Mouse (Mus musculus) erythroblast, adult 5-6 weeks (primary cell): ENCODE measurements around the gene Fzd5. TPM values are rescaled to one million over a fixed set of nuclear protein-coding genes. Genes with fewer than 3 reads are reported as not detected.

ENCODE experiments used
- ATAC-seq: replicated peaks from 2 replicates; pipeline ENCODE4 v1.8.0; 2016; ENCODE audit warnings: moderate number of reproducible peaks, mild to moderate bottlenecking, moderate TSS enrichment, inconsistent platforms; ENCODE audit not compliant: poor library complexity, low FRiP score, severe bottlenecking
- total RNA-seq, 2 experiments: library from RNA; stranded (forward) in 1 of 2; stranded (reverse) in 1 of 2; fragments of 150-400 nt in 1 of 2; fragments of 200-764, 138-1000 nt in 1 of 2; gene quantifications; 2 replicates each; pipeline versions ENCODE4 v1.2.3 to v1.2.4; 2015 to 2017; ENCODE audit warnings: low replicate concordance in 2 of 2

The Fzd5 gene
- 2.7 and 5.0 TPM in 2 replicates for total RNA-seq (2015; ENCODE audit: low replicate concordance)
- total RNA-seq (2017; ENCODE audit: low replicate concordance): 4.3 and 5.4 TPM in 2 replicates

- ATAC-seq: peak; percentile 86
Measured at GRCm38 (mm10) chr1:64737502-64738179, at the start of gene Fzd5. Gene Fzd5 (minus strand): TSS chr1:64737751.

- ATAC-seq: no peak
Measured at GRCm38 (mm10) chr1:64779863-64780262, 42.3 kb upstream of the Fzd5 start.

GRCm38 (mm10) chr1:64779415-64779814, 41.9 kb upstream of the Fzd5 start:
- ATAC-seq: no peak

- no peak for ATAC-seq
Measured at GRCm38 (mm10) chr1:64773305-64773704, 35.8 kb upstream of the Fzd5 start.

GRCm38 (mm10) chr1:64770169-64770568, 32.6 kb upstream of the Fzd5 start:
- no peak for ATAC-seq

- no peak for ATAC-seq
Measured at GRCm38 (mm10) chr1:64761646-64762045, 24.1 kb upstream of the Fzd5 start.

GRCm38 (mm10) chr1:64757766-64758165, 20.2 kb upstream of the Fzd5 start:
- ATAC-seq: no peak

GRCm38 (mm10) chr1:64757254-64757653, 19.7 kb upstream of the Fzd5 start:
- no peak for ATAC-seq

GRCm38 (mm10) chr1:64756640-64757030, 19.1 kb upstream of the Fzd5 start:
- ATAC-seq: no peak

GRCm38 (mm10) chr1:64755971-64756639, 18.6 kb upstream of the Fzd5 start:
- no peak for ATAC-seq

GRCm38 (mm10) chr1:64754658-64755057, 17.1 kb upstream of the Fzd5 start:
- ATAC-seq: no peak

- ATAC-seq: no peak
Measured at GRCm38 (mm10) chr1:64753668-64754067, 16.1 kb upstream of the Fzd5 start.

- ATAC-seq: no peak
Measured at GRCm38 (mm10) chr1:64753109-64753508, 15.6 kb upstream of the Fzd5 start.

- ATAC-seq: no peak
Measured at GRCm38 (mm10) chr1:64744616-64745015, 7.1 kb upstream of the Fzd5 start.

GRCm38 (mm10) chr1:64742741-64743408, 5.3 kb upstream of the Fzd5 start:
- ATAC-seq: no peak

- no peak; the same call in 1 of the 2 replicates for ATAC-seq
Measured at GRCm38 (mm10) chr1:64738661-64739082, 1.1 kb upstream of the Fzd5 start.

GRCm38 (mm10) chr1:64738180-64738555, 617 bp upstream of the Fzd5 start:
- ATAC-seq: peak; percentile 33

GRCm38 (mm10) chr1:64736681-64737501, 660 bp downstream of the Fzd5 start:
- ATAC-seq: no peak

GRCm38 (mm10) chr1:64735781-64736680, 1.5 kb downstream of the Fzd5 start:
- 0 out of 2 replicates have a peak, but pooled peaks have one; percentile 18 for ATAC-seq
